Mouse (Mus musculus): ENCODE measurements at regions not wholly inside any gene's neighbourhood (a gene's known extent, or its start where the extent isn't known, plus 50 kb on each side); places are given as distances from the start of the nearest gene placed in this dataset.

DNA sequence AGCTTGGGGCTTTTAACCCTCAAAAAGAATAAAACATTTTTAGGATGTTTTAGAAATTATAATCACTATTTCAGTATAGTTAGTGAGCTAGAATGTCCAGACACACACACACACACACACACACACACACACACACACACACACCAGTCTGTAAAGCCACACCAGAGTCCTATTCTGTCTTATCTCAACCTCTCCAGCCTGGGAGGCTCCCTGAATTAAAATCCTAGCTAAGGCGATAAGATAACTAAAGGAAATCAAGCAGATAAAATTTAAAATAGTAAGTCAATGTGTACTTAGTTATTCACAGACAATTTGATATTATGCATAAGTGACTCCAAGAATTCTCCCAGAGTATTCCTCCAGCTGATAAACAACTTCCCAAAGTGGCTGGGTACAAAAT is 421.2 kb upstream of the Vstm2a start:
- Histone ChIP-seq H3K9ac (ENCODE audit: low read depth, low read length) (no peak overlapping the region), H3K36me3 (ENCODE audit: control insufficient read depth, insufficient read depth, low read length) (no peaks in the 10 kb centered on the region), H3K27me3 (replicated peaks; ENCODE audit: control insufficient read depth, insufficient read depth, low read length) (no peaks in the 10 kb centered on the region), H3K4me2 (ENCODE audit: low read depth, low read length) (no peak overlapping the region), H3K4me3 (ENCODE audit: low read length) (no peak overlapping the region), H3K27ac (ENCODE audit: low read length) (no peak overlapping the region), H3K4me1 (ENCODE audit: control insufficient read depth, insufficient read depth, low read length) (no peaks in the 10 kb centered on the region), H3K9me3 (ENCODE audit: control insufficient read depth, low read length) (no peaks in the 10 kb centered on the region)
- WGBS = 86% methylated on average over 1 of the region's 1 CpGs
- no peak for ATAC-seq

DNA sequence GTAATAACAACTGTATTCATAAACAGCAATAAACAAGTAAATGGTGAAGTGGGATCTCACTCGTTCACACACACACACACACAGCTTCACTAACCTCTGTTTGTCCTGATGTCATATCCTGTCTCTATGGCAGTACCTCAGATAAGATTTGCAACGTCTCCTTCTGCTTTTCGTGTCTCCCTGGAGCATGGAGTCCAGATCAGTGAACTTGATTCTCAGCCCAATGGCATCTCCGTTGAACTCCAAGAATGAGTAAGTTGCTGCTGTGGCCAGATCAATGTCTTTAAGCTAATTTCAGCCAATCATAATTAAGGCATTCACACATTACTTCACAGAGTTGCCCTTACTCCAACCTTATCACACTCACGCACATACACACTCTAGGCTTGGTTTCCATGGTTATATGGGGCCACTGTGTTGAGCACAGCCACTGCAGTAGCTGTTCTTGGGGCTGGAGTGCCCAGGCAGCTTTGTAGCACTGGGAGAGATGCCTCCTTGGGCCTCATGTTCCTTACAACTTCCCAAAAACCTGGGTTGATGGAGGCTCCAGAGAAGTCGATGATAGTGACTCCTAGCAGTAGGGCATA is 418.8 kb upstream of the Vstm2a start:
- 77% methylated on average over 6 of the region's 6 CpGs for WGBS
- H3K4me2 ChIP-seq (ENCODE audit: low read depth, low read length) = no peak overlapping the region
- H3K4me3 ChIP-seq (ENCODE audit: low read length) = no peak overlapping the region
- ATAC-seq = peak; percentile 60; the same call in 1 of the 2 replicates
- no peaks in the 10 kb centered on the region for H3K4me1 ChIP-seq (ENCODE audit: control insufficient read depth, insufficient read depth, low read length)
- no peak overlapping the region for H3K27ac ChIP-seq (ENCODE audit: low read length)
- H3K27me3 ChIP-seq (replicated peaks; ENCODE audit: control insufficient read depth, insufficient read depth, low read length) = no peaks in the 10 kb centered on the region
- no peaks in the 10 kb centered on the region for H3K36me3 ChIP-seq (ENCODE audit: control insufficient read depth, insufficient read depth, low read length)
- H3K9ac ChIP-seq (ENCODE audit: low read depth, low read length) = no peak overlapping the region
- no peaks in the 10 kb centered on the region for H3K9me3 ChIP-seq (ENCODE audit: control insufficient read depth, low read length)

DNA sequence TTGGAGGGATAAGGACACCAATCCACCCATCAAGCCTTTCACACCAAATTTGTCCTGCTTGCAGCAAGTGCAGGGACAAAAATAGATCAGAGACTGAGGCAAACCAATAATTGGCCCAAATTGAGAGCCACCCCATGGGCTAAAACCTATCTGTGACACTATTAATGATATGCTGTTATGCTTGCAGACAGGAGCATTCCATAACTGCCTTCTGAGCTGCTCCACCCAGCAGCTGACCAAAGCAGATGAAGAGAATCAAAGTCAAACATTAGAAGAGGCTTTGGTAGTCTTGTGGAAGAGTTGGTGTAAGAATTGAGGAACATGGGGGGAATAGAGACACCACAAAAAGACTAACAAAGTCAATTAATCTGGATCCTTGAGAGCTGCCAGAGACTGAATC is 418.3 kb upstream of the Vstm2a start:
- no peak for ATAC-seq

DNA sequence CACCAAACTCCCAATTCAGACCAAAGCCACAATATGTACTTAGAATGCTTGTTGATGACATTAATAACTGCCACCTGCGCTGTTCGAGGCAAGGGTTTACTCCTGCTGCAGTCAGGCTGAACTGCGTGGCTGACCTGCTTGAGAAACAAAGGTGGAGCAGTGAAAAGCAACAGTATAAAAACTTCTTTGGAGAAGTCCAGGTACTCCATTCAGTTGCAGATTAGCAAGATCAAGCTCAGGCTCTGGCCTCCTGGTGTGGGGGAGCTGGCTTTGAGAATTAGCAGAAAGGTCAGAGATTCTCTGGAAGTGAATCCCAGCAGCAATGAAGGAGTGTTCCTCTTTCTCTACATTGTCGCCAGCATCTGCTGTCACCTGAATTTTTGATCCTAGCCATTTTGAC is 378.4 kb upstream of the Vstm2a start:
- Histone ChIP-seq H3K4me1 (ENCODE audit: control insufficient read depth, insufficient read depth, low read length) (no peaks in the 10 kb centered on the region), H3K27me3 (replicated peaks; ENCODE audit: control insufficient read depth, insufficient read depth, low read length) (no peaks in the 10 kb centered on the region), H3K9me3 (ENCODE audit: control insufficient read depth, low read length) (no peaks in the 10 kb centered on the region), H3K4me2 (ENCODE audit: low read depth, low read length) (no peak overlapping the region), H3K9ac (ENCODE audit: low read depth, low read length) (no peak overlapping the region), H3K4me3 (ENCODE audit: low read length) (no peak overlapping the region), H3K27ac (ENCODE audit: low read length) (no peak overlapping the region), H3K36me3 (ENCODE audit: control insufficient read depth, insufficient read depth, low read length) (no peaks in the 10 kb centered on the region)
- ATAC-seq = no peak
- WGBS = 58% methylated on average over 4 of the region's 4 CpGs

More for the DNA sequence above, 418.3 kb upstream of the Vstm2a start:
- Histone ChIP-seq H3K9me3 (ENCODE audit: control insufficient read depth, low read length) (no peaks in the 10 kb centered on the region), H3K4me3 (ENCODE audit: low read length) (no peak overlapping the region), H3K4me2 (ENCODE audit: low read depth, low read length) (no peak overlapping the region), H3K27ac (ENCODE audit: low read length) (no peak overlapping the region), H3K36me3 (ENCODE audit: control insufficient read depth, insufficient read depth, low read length) (no peaks in the 10 kb centered on the region), H3K4me1 (ENCODE audit: control insufficient read depth, insufficient read depth, low read length) (no peaks in the 10 kb centered on the region), H3K9ac (ENCODE audit: low read depth, low read length) (no peak overlapping the region), H3K27me3 (replicated peaks; ENCODE audit: control insufficient read depth, insufficient read depth, low read length) (no peaks in the 10 kb centered on the region)
